Mouse (Mus musculus) thymus, adult 2 months (tissue): ENCODE results near the gene BC048403. TPM values are rescaled to one million over a fixed set of nuclear protein-coding genes. Genes with fewer than 3 reads are reported as not detected.
A peak's percentile ranks its signal among the peaks of the same experiment; 100 is the strongest.

Experiments
- DNase-seq: peaks from one replicate; pipeline ENCODE4 v3.0.0; 2021
- H3K27ac ChIP-seq: fragments of 200-500 bp; 2 replicates; pipeline ENCODE4 v1.5.1; 2012; ENCODE audit warnings: low read length, control low read depth; ENCODE audit not compliant: control insufficient read depth, insufficient read depth
- H3K27me3 ChIP-seq: fragments of 200-500 bp; 2 replicates; pipeline ENCODE4 v1.6.1; 2012; ENCODE audit warnings: mild to moderate bottlenecking, low read length, moderate library complexity, mixed read lengths; ENCODE audit not compliant: control insufficient read depth, insufficient read depth
- H3K36me3 ChIP-seq: fragments of 200-500 bp; 2 replicates; pipeline ENCODE4 v1.6.1; 2012; ENCODE audit warnings: mild to moderate bottlenecking, low read length, moderate library complexity; ENCODE audit not compliant: control insufficient read depth, insufficient read depth
- H3K4me1 ChIP-seq: fragments of 200-500 bp; replicated peaks from 2 replicates; pipeline ENCODE4 v1.6.1; 2012; ENCODE audit warnings: low read length; ENCODE audit not compliant: control insufficient read depth, insufficient read depth
- H3K4me3 ChIP-seq: fragments of 200-500 bp; 2 replicates; pipeline ENCODE4 v1.5.1; 2012; ENCODE audit warnings: mild to moderate bottlenecking, low read length, control low read depth, moderate library complexity; ENCODE audit not compliant: control insufficient read depth, insufficient read depth
- CTCF ChIP-seq: fragments of 200-500 bp; IDR thresholded peaks from 2 replicates; pipeline ENCODE4 v1.5.1; 2012; ENCODE audit warnings: mild to moderate bottlenecking, control low read depth, low read length, moderate library complexity, borderline replicate concordance; ENCODE audit not compliant: control insufficient read depth, poor library complexity, insufficient read depth; ENCODE audit errors: extremely low read depth
- POLR2A ChIP-seq: fragments of 200-500 bp; IDR thresholded peaks from 2 replicates; pipeline ENCODE4 v1.6.1; 2012; ENCODE audit warnings: mild to moderate bottlenecking, low read length, control low read depth, moderate library complexity; ENCODE audit not compliant: control insufficient read depth, poor library complexity, insufficient read depth; ENCODE audit errors: extremely low read depth
- WGBS: fragments of 180-500 bp; shearing (Covaris S2); methylation state at CpG from one replicate; pipeline ENCODE4 v1.1.7; 2018; 5-methylcytosine and 5-hydroxymethylcytosine counted together
- polyA plus RNA-seq: library from polyadenylated mRNA; depleted of rRNA; stranded (reverse); fragments of >200 nt; gene quantifications from 2 replicates; pipeline ENCODE4 v1.2.3, GENCODE M21; 2012; rRNA removed

BC048403 gene
- 4.4 and 5.3 TPM in 2 replicates for polyA plus RNA-seq

GRCm38 (mm10) chr10:121739548-121740505 is at the start of gene BC048403:
Gene BC048403 (plus strand): TSS chr10:121739937.
- Histone ChIP-seq H3K27ac (no peak within 1 kb of the TSS), H3K4me3 (peak within 1 kb of the TSS; percentile 74), H3K36me3 (no peaks in the 10 kb centered on the region), H3K4me1 (peaks cover 2% of the 10 kb centered on the region; the same call in 1 of the 2 replicates), H3K27me3 (no peaks in the 10 kb centered on the region)
- DNase-seq, result peak; percentile 90
- WGBS, result under 1% methylated on average over 66 of the region's 68 CpGs
- peak; percentile 51 for TF ChIP-seq POLR2A
- TF ChIP-seq CTCF, result no peak

GRCm38 (mm10) chr10:121692944-121693579 is 46.7 kb upstream of the BC048403 start:
- WGBS, result 31% methylated on average over 18 of the region's 18 CpGs
- no peak overlapping the region for H3K27ac ChIP-seq
- no peaks in the 10 kb centered on the region for H3K36me3 ChIP-seq
- TF ChIP-seq POLR2A (no peak), CTCF (no peak)
- H3K4me1 ChIP-seq, result no peaks in the 10 kb centered on the region
- no peaks in the 10 kb centered on the region for H3K27me3 ChIP-seq
- H3K4me3 ChIP-seq, result no peak overlapping the region; the same call in 1 of the 2 replicates
- no peak for DNase-seq

GRCm38 (mm10) chr10:121694567-121694966 is 45.2 kb upstream of the BC048403 start:
- 97% methylated on average over 11 of the region's 11 CpGs for WGBS
- DNase-seq, result no peak
- no peak for TF ChIP-seq CTCF
- TF ChIP-seq POLR2A, result no peak

GRCm38 (mm10) chr10:121701296-121702248 is 38.2 kb upstream of the BC048403 start:
- no peak overlapping the region for H3K4me3 ChIP-seq

More at GRCm38 (mm10) chr10:121694567-121694966, 45.2 kb upstream of the BC048403 start:
- H3K4me3 ChIP-seq, result no peak overlapping the region
- no peaks in the 10 kb centered on the region for H3K27me3 ChIP-seq
- H3K27ac ChIP-seq, result no peak overlapping the region
- H3K4me1 ChIP-seq, result no peaks in the 10 kb centered on the region
- no peaks in the 10 kb centered on the region for H3K36me3 ChIP-seq

GRCm38 (mm10) chr10:121703619-121704018 is 36.1 kb upstream of the BC048403 start:
- no peaks in the 10 kb centered on the region for H3K4me1 ChIP-seq
- WGBS, result 93% methylated on average over 6 of the region's 6 CpGs
- DNase-seq, result no peak
- H3K27me3 ChIP-seq, result no peaks in the 10 kb centered on the region
- H3K4me3 ChIP-seq, result no peak overlapping the region
- no peak overlapping the region for H3K27ac ChIP-seq
- H3K36me3 ChIP-seq, result no peaks in the 10 kb centered on the region
- no peak for TF ChIP-seq CTCF
- TF ChIP-seq POLR2A, result no peak

More at GRCm38 (mm10) chr10:121701296-121702248, 38.2 kb upstream of the BC048403 start:
- no peak for TF ChIP-seq POLR2A
- TF ChIP-seq CTCF, result no peak
- Histone ChIP-seq H3K36me3 (no peaks in the 10 kb centered on the region), H3K27ac (no peak overlapping the region), H3K4me1 (no peaks in the 10 kb centered on the region), H3K27me3 (no peaks in the 10 kb centered on the region)
- 21% methylated on average over 11 of the region's 11 CpGs for WGBS
- DNase-seq, result peak; percentile 14
